Mouse (Mus musculus) urinary bladder, postnatal 25 days (tissue): ENCODE measurements around the gene Usp46.

Experiments used
- DNase-seq: peaks from one replicate; pipeline ENCODE4 v3.0.0; 2022; ENCODE audit warnings: low spot score

Usp46 gene

DNA sequence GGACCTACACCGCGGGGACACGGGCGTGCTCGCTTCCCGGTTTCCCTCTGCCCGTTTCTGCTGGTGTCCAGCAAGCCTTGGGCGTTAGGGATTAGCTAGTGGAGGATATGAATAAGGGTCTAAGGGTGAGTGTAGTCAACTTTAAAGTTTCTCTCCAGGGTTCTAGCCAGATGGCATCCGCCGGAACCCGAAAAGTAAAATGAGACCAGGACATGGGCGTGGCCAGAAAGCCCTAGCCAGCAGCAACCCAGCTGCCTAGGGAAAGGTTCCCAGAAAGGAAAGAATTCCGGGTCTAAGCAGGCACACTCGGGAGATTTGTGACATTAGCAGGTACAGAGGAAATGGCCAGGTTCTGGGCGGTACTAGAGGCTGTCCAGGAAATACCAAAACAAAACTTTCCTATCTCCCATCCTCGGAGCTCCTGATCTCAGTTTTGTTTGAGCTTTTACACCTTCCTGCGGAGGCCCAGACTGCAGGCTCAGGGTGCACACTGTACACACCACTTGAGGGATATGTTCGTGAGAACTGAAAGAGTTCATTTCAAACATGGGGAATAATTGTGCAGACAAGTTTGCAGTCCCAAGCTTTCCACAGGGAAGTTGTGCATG, 587 bp upstream of the Usp46 start:
- DNase-seq: no peak

DNA sequence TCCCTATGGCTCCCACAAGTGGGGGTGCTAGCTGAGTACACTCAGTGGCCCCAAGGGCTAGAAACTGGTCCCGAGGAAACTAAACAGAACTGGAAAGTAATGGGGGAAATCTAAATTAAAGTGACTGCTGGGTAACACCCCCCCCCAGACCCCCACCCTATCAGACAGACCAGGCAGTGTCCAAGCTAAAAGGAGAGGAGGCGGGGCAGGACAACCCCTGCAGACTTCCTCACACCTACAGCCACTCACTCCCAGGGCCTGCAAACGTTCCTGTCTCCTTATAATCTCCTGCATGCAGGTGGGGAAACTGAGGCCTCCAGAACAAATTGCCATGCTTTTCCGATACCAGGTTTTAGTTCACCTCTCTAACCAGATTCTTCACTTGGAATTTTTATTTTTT, 885 bp downstream of the Usp46 start:
- DNase-seq: no peak

DNA sequence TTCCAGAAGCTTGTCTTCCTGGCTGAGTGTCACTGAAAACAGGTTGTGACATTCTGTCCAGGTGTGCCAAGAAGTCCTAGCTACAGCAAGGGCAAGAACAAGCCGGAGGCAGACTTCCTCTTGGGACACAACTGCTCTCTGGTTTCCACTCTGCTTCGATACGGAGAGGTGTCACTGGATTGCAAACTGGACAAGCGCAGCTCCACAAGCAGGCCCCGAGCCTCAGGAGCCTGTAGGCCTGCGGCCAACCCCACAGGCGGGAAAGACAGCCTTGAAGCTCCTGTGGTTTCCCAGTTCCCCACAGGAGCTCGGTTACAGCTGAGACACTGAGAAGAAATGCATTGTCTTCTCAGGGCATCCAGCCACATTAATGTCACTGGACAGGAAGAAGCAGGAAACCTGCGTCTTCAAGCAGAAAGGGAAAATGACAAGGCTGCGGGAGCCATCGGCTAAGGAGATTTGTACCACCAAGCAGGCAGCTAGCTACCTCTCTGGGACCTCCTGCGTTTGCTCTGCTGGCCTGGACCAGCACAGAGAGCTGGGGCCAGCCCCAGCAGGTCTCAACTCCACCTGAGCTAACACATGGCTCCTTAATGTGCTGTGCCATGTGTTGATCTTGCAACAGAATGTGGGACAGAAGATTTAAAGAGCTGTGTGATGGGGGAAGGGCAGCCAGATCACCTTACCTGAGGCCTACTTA, 1.7 kb downstream of the Usp46 start:
- DNase-seq: peak; percentile 14

- DNase-seq: no peak
Measured at GRCm38 (mm10) chr5:74065565-74066275, 2.5 kb downstream of the Usp46 start.

GRCm38 (mm10) chr5:74064844-74065243, 3.4 kb downstream of the Usp46 start:
- DNase-seq: no peak

- DNase-seq: no peak
Measured at GRCm38 (mm10) chr5:74063226-74063747, 4.9 kb downstream of the Usp46 start.

DNA sequence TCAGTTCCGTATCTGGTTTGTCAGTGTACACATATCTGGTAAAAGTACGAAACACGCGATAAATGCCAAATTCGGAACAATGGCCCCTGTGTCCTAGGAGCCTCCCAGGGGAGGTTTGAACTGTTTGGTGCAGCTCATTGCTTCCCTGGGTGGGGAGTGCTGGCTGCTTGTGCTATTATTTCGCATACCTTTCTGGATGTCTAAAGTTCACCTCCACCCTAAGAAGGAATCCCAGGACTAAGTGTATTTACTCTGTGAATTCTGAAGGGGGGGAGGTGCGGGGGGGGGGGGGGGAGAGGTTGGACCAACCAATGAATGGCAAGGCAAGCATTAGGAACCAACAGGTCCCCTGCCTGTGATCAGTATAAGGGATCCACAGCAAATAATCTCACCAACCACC, 6.0 kb downstream of the Usp46 start:
- DNase-seq: no peak

DNA sequence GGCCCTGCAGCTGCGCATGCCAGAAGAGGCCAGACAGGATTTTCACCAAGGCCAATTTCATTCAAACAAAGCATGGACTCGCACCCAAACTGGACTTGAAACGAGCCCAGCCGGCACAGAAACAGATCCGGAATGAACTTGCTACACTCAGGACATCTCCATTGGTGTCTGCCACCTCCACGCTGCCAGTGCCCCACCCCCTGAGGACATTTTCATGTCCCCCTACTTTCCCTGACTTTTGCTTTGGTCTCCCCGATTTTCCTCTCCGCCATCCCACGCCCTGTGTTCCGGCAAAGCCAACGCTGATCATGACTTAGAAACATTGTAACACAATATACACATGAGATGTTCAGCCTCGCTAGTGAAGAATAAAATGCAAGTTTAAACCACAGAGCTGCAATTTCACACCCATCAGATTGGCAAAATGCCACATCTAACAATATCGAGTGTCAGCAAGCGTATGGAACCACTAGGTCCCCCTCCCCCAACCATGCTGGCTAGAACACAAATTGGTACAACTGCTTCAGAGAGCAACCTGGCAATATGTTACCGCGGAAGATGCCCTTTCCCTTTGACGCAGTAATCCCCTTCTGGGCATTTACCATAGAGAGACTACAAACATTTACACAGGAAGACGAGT, 6.7 kb downstream of the Usp46 start:
- DNase-seq: no peak

GRCm38 (mm10) chr5:74052171-74052909, 15.9 kb downstream of the Usp46 start:
- DNase-seq: no peak

DNA sequence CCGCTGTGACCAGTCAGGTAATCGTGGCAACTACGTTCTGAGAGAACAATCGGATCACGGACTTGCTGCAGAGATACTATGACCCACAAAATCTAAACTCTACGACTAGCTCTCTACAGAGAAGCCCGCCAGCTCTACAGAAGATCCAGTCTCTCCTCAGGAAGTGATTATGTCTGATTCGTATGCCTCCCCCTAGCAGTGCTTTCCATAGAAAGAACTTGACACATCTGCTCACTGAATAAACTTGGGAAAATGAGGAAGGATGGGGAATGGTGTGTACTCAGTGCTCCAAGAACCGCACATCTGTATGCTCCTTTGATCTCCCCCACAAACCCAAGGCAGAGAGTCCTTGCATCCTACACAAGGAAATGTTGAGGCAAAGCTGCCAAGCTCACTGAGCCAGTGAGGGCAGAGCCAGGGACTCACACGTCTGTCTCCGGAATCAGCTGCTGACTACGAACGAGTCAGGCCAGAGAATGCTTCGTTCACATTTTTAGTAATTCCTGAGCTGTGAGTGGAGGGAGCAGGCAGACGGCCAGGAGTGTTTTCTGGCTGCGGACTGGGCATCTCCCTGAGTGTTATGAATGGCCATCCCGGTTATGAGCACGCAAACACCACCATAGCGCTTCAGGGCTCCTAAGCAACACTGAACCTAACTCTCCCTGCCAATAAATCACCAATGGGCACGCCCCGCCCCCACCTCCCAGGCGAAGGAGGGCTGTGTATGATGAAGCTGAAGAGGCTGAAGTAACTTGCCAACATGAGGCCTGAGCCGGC, 16.6 kb downstream of the Usp46 start:
- DNase-seq: peak; percentile 21

DNA sequence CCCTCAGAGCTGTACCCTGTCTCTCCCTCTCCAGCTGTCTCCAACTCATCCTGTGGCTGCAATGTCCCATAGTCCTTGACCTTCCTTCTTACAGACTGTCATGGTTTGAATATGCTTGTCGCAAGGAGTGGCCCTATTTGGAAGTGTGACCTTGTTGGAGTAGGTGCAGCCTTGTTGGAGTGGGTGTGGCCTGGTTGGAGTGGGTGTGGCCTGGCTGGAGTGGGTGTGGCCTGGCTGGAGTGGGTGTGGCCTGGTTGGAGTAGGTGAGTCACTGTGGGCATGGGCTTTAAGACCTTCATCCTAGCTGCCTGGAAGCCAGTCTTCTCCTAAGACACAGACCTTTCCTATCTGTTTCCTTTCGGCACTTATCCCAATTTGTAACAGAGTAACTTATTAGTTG, 17.3 kb downstream of the Usp46 start:
- no peak for DNase-seq

- no peak for DNase-seq
Measured at GRCm38 (mm10) chr5:74048846-74049495, 19.3 kb downstream of the Usp46 start.

DNA sequence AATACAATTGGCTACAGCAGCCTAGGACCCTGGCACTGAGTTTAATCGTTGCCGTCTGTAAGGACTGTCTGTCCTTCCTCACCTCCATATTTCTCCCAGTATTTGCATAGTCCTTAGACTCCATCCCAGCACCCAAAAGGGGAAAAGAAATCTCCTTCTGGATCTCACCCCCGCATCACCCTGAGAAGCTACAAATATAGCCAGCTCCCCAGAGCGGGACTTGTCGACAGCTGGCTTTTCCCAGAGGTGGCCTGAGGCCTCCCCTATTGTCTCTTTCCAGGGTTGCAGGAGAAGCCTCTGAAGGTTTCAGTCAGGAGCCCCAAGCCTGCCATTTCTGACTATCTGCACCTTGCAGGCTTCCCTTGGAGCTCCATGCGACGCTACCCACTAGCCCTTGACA, 23.6 kb downstream of the Usp46 start:
- no peak for DNase-seq

GRCm38 (mm10) chr5:74042796-74043340, 25.4 kb downstream of the Usp46 start:
- no peak for DNase-seq

GRCm38 (mm10) chr5:74040541-74040940, 27.7 kb downstream of the Usp46 start:
- DNase-seq: no peak

DNA sequence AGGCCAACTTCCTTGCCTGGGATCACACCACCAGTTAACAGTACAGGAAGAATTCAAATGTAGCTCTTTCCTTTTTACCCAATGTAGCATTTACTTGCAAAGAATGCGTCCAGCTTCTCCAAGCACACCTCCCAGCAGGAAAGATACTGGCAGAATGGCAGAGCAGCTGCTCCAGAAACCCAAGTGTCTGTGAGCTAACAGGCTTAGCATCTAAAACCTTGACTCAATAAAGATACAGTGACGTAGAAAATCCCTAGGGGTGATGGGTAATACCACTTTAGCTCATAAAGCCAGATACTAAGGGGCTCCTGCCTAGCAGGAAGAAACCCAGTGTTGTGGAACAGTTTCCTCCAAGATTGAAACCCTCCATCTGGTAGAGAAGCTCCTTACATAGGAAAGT, 32.8 kb downstream of the Usp46 start:
- no peak for DNase-seq

DNA sequence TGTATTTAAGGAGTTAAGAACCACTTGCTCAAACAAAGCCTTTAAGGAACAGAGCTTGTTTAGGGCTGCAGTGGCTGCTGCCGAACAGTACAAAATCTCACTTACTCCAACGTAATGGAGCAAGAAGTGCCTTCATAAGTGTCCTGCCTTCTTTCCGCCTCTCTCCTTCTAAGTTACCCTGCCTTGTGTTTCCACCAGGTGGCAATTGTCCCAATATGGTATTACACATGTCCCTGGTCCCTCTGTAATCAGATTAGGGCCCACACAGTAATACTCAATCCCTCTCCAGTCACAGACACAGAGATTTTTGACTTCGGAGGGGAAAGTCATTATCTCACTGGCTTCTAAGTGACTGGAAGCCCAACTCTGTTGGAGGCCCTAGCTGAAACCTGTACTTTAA, 34.1 kb downstream of the Usp46 start:
- DNase-seq: no peak

DNA sequence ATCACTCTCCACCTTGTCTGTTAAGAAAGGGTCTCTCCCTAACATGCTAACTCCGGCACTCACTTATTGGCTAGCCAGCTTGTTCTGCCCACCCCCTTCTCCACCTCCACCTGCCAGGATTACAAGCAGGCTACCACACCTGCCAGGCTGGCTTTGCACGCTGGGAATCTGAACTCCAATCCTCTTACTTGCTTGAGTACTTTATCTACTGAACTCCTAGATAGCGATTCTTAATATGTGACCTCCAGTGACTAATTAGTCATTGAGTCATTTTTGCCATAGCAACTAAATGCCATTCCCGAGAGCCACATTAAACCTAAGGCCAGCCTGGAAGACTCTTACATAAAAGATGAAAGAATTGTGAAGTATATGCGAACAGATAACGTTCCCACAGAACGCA, 38.4 kb downstream of the Usp46 start:
- DNase-seq: no peak

DNA sequence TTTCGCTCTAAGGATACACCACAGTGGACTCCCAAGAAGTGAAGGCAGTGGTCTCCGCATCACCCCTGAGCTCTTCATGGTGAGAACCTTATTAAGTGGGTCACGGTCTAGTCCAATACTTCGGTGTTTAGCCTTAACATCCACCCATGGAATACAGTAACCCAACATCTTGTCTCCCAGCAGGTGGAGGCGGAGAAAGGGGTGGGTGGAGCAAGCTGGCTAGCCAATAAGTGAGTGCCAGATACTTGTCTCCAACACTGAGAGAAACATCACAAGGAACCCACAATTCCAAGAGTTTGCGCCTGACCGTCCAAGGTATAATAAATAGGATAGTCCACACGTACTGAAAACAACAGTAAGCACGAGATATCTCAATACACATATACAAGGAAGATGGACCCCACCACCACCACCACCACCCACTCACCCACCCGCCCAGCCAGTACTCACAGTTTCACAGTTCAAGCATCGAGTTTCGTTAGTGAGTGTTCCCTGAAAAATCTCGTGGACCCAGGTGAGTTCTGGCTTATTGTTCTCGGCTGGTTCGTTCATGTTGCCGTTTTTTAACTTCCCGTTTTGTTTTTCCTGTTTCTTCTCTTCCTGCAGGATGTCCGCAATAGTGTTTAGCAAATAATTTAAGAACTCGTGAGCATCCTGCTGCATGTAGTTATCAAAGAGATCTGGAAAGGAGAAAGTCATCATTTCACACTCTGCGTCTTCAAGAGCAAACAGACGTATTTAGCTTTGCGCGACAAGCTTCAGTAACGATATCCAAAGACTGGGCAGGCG, 39.3 kb downstream of the Usp46 start:
- DNase-seq: no peak

DNA sequence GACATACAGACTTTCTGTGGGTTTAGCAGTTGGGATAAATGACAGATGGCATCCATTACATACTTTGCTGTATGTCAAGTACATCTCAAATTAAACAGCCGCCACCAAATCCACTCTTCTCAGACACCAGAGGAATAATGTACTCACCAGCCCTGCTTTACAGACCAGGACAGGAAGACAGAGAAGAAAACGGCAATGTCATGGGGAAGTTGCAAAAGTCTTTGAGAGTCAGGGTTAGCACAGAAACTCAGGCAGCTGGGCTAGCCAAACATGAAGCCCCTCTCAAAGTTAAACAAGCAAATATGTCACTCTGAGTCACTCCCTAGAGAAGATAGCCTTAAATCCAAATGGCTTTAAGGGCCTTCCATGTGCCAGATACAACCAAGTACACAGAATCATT, 40.0 kb downstream of the Usp46 start:
- DNase-seq: no peak
